ENCODE assay signal across 8 mouse cellular contexts in genomic region chr7:25277998-25278340, GRCm38 (mm10). TPM values are rescaled to one million over a fixed set of nuclear protein-coding genes. Genes with fewer than 3 reads are reported as not detected.
DNase-seq lines count a peak whose midpoint lies in the region; ATAC-seq and TF ChIP-seq lines count a peak whose summit lies in the region.

No protein-coding gene starts in this region.

- no peak for TF ChIP-seq CTCF in gastrocnemius, adult 2 months (IDR thresholded peaks at IDR 0.05)
- 0 out of 2 replicates have a peak, but pooled peaks have one; percentile 20 for TF ChIP-seq CTCF in thymus, adult 2 months (IDR thresholded peaks at IDR 0.05; ENCODE audit: borderline replicate concordance, control insufficient read depth, extremely low read depth, insufficient read depth, low read length, poor library complexity)

- H3K27me3 ChIP-seq in thymus, adult 2 months (ENCODE audit: control insufficient read depth, insufficient read depth, low read length), result no peaks in the 10 kb centered on the region
- H3K27me3 ChIP-seq in liver, embryonic 13.5 days, result no peaks in the 10 kb centered on the region

- no peak for ATAC-seq in liver, embryonic 13.5 days (ENCODE audit: low read depth)

- intact Hi-C loops in gastrocnemius, adult 2 months (cut with DNase I), result loop anchor here (2.0 kb wide), 1 partner anchor 37 kb away; no protein-coding TSS in a partner anchor

- TF ChIP-seq POLR2A in thymus, adult 2 months (IDR thresholded peaks at IDR 0.05; ENCODE audit: control insufficient read depth, extremely low read depth, insufficient read depth, low read length, poor library complexity), result no peak

- peaks cover 66% of the 10 kb centered on the region for H3K4me1 ChIP-seq in thymus, adult 2 months (replicated peaks; ENCODE audit: control insufficient read depth, insufficient read depth, low read length)
- H3K4me1 ChIP-seq in liver, embryonic 13.5 days (replicated peaks), result peaks cover 89% of the 10 kb centered on the region

- H3K9me3 ChIP-seq in liver, embryonic 13.5 days (replicated peaks), result no peaks in the 10 kb centered on the region

- peak overlapping the region; percentile 83 for H3K9ac ChIP-seq in liver, embryonic 13.5 days

- peak overlapping the region; percentile 97 for H3K27ac ChIP-seq in gastrocnemius, adult 2 months
- peak overlapping the region; percentile 59; the same call in 1 of the 2 replicates for H3K27ac ChIP-seq in thymus, adult 2 months (ENCODE audit: control insufficient read depth, insufficient read depth, low read length)
- peak overlapping the region; percentile 96 for H3K27ac ChIP-seq in liver, embryonic 13.5 days

- H3K4me3 ChIP-seq in gastrocnemius, adult 2 months, result peak overlapping the region; percentile 88
- H3K4me3 ChIP-seq in thymus, adult 2 months (ENCODE audit: control insufficient read depth, insufficient read depth, low read length), result no peak overlapping the region
- peak overlapping the region; percentile 87 for H3K4me3 ChIP-seq in liver, embryonic 13.5 days (replicated peaks)

- DNase-seq in gastrocnemius, adult 2 months, result no peak
- no peak for DNase-seq in gastrocnemius, adult 8-10 months (ENCODE audit: low spot score in 2 of 2)
- DNase-seq in thymus, adult 2 months, result no peak
- DNase-seq in thymus, postnatal 4 days, result no peak
- no peak for DNase-seq in liver, embryonic 13.5 days
- no peak for DNase-seq in adrenal gland, adult 8-10 months
- no peak for DNase-seq in retina, embryonic 14.5 days (ENCODE audit: low spot score)
- no peak for DNase-seq in testis, postnatal 14 days (ENCODE audit: low spot score)

- WGBS in thymus, adult 2 months, result 5% methylated on average over 4 of the region's 4 CpGs
- WGBS in liver, embryonic 13.5 days (ENCODE audit: insufficient replicate concordance), result 8% methylated on average over 4 of the region's 4 CpGs

- H3K4me2 ChIP-seq in liver, embryonic 13.5 days, result peak overlapping the region; percentile 99

- no peaks in the 10 kb centered on the region for H3K36me3 ChIP-seq in thymus, adult 2 months (ENCODE audit: control insufficient read depth, insufficient read depth, low read length)
- H3K36me3 ChIP-seq in liver, embryonic 13.5 days, result peaks cover 8% of the 10 kb centered on the region

RNA-seq across cellular contexts. Expression of gene Cic, which starts 10.5 kb away (rescaled TPM):
- total RNA-seq in gastrocnemius, adult 2 months (2021), result 10 to 100 TPM; 37.0 to 40.4 TPM
- 10 to 100 TPM; 26.4 to 38.7 (median 30.1) TPM for total RNA-seq in gastrocnemius, adult 8-10 months (2022)
- 270 and 297 TPM in 2 replicates for polyA plus RNA-seq in thymus, adult 2 months (2012; rRNA removed)
- polyA plus RNA-seq in liver, embryonic 13.5 days (2015; fragmentation: Nextera tagmentation; extraction: Ambion mirVana), result 9.7 and 10.4 TPM in 2 replicates
- total RNA-seq in adrenal gland, adult 8-10 months (2022), result 100 to 1,000 TPM; 118 to 195 (median 151) TPM

RNA-seq across cellular contexts. Expression of gene Pafah1b3, which starts 19.8 kb away (rescaled TPM):
- under 1 TPM; 0.38 to 0.86 TPM for total RNA-seq in gastrocnemius, adult 2 months (2021)
- total RNA-seq in gastrocnemius, adult 8-10 months (2022), result 1 to 10 TPM in 3 of 4 experiments, under 1 TPM in 1; 0.56 to 1.5 (median 1.1) TPM
- polyA plus RNA-seq in thymus, adult 2 months (2012; rRNA removed), result 138 and 140 TPM in 2 replicates
- polyA plus RNA-seq in liver, embryonic 13.5 days (2015; fragmentation: Nextera tagmentation; extraction: Ambion mirVana), result 29.3 and 31.6 TPM in 2 replicates
- 10 to 100 TPM; 34.0 to 48.5 (median 42.5) TPM for total RNA-seq in adrenal gland, adult 8-10 months (2022)

RNA-seq across cellular contexts. Expression of gene Prr19, which starts 23.2 kb away (rescaled TPM):
- not detected for total RNA-seq in gastrocnemius, adult 2 months (2021)
- not detected for total RNA-seq in gastrocnemius, adult 8-10 months (2022)
- 0.08 TPM in 1 of 2 replicates, not detected in the other for polyA plus RNA-seq in thymus, adult 2 months (2012; rRNA removed)
- polyA plus RNA-seq in liver, embryonic 13.5 days (2015; fragmentation: Nextera tagmentation; extraction: Ambion mirVana), result not detected in 2 replicates
- total RNA-seq in adrenal gland, adult 8-10 months (2022), result not detected

RNA-seq across cellular contexts. Expression of gene Erf, which starts 27.4 kb away (rescaled TPM):
- total RNA-seq in gastrocnemius, adult 2 months (2021), result 1 to 10 TPM; 5.4 to 7.4 TPM
- total RNA-seq in gastrocnemius, adult 8-10 months (2022), result 1 to 10 TPM; 4.2 to 5.8 (median 5.7) TPM
- polyA plus RNA-seq in thymus, adult 2 months (2012; rRNA removed), result 59.4 and 60.4 TPM in 2 replicates
- 4.3 TPM in 2 replicates for polyA plus RNA-seq in liver, embryonic 13.5 days (2015; fragmentation: Nextera tagmentation; extraction: Ambion mirVana)
- total RNA-seq in adrenal gland, adult 8-10 months (2022), result 10 to 100 TPM; 23.6 to 29.4 (median 27.2) TPM

RNA-seq across cellular contexts. Expression of gene Tmem145, which starts 27.9 kb away (rescaled TPM):
- not detected for total RNA-seq in gastrocnemius, adult 2 months (2021)
- total RNA-seq in gastrocnemius, adult 8-10 months (2022), result not detected
- polyA plus RNA-seq in thymus, adult 2 months (2012; rRNA removed), result 0.08 and 0.13 TPM in 2 replicates
- polyA plus RNA-seq in liver, embryonic 13.5 days (2015; fragmentation: Nextera tagmentation; extraction: Ambion mirVana), result 0.10 TPM in 1 of 2 replicates, not detected in the other
- 1 to 10 TPM; 1.8 to 4.8 (median 4.5) TPM for total RNA-seq in adrenal gland, adult 8-10 months (2022)

Comparison
In these comparisons a context has a peak if more than half of its experiments do, and no peak if none do; other contexts are left out.
1. RNA of gene Pafah1b3, which starts 19.8 kb away (total RNA-seq): 34.0 to 48.5 TPM in adrenal gland, adult 8-10 months; 0.56 to 1.5 TPM in gastrocnemius, adult 8-10 months and 0.38 to 0.86 TPM in gastrocnemius, adult 2 months; every median in the first group is over 10 times any median in the second.
2. Peak in every context shown above with its lines, with median percentiles within 50 percentile points of each other: H3K27ac ChIP-seq.